Mouse (Mus musculus) intestine, postnatal 0 days (tissue): Measurements from ENCODE around the gene Acvr1b. TPM values are rescaled to one million over a fixed set of nuclear protein-coding genes. Genes with fewer than 3 reads are reported as not detected.

Source experiments
- ATAC-seq: fragments of 200-750 bp; cut with Nextera tagmentation; 2 replicates; pipeline ENCODE4 v1.8.0; 2017; ENCODE audit warnings: mild to moderate bottlenecking, moderate TSS enrichment, moderate library complexity
- H3K27ac ChIP-seq: fragments of 300-500 bp; sonication (generic); 2 replicates; pipeline ENCODE4 v1.5.1; 2014; ENCODE audit warnings: mild to moderate bottlenecking, low read depth, low read length, moderate library complexity
- H3K27me3 ChIP-seq: fragments of 300-500 bp; sonication (generic); replicated peaks from 2 replicates; pipeline ENCODE4 v1.6.1; 2014; ENCODE audit warnings: low read length, mixed read lengths; ENCODE audit not compliant: control insufficient read depth, insufficient read depth
- H3K36me3 ChIP-seq: fragments of 300-500 bp; sonication (generic); 2 replicates; pipeline ENCODE4 v1.6.1; 2014; ENCODE audit warnings: mild to moderate bottlenecking, moderate library complexity; ENCODE audit not compliant: control insufficient read depth, insufficient read depth
- H3K4me1 ChIP-seq: fragments of 300-500 bp; sonication (generic); replicated peaks from 2 replicates; pipeline ENCODE4 v1.6.1; 2014; ENCODE audit warnings: antibody characterized with exemption, low read length, mixed read lengths; ENCODE audit not compliant: control insufficient read depth, insufficient read depth
- H3K4me2 ChIP-seq: fragments of 300-500 bp; sonication (generic); replicated peaks from 2 replicates; pipeline ENCODE4 v1.6.1; 2014; ENCODE audit warnings: low read depth, mild to moderate bottlenecking, moderate library complexity
- H3K4me3 ChIP-seq: fragments of 300-500 bp; sonication (generic); 2 replicates; pipeline ENCODE4 v1.5.1; 2014; ENCODE audit warnings: low read depth, low read length
- H3K9ac ChIP-seq: fragments of 300-500 bp; sonication (generic); 2 replicates; pipeline ENCODE4 v1.6.1; 2014; ENCODE audit warnings: mild to moderate bottlenecking, low read depth, low read length
- H3K9me3 ChIP-seq: fragments of 300-500 bp; sonication (generic); 2 replicates; pipeline ENCODE4 v1.6.1; 2016; ENCODE audit warnings: mixed run types; ENCODE audit not compliant: control insufficient read depth
- CTCF ChIP-seq: sonication (generic); IDR thresholded peaks from 2 replicates; pipeline ENCODE4 v1.5.1; 2016; ENCODE audit warnings: low read depth, mild to moderate bottlenecking, control low read depth, antibody characterized with exemption, moderate library complexity
- WGBS: fragments of 180-500 bp; shearing (Covaris S2); extraction: QIAGEN DNeasy Blood & Tissue Kit; methylation state at CpG from one replicate; pipeline ENCODE4 v1.1.7; 2014; 5-methylcytosine and 5-hydroxymethylcytosine counted together
- polyA plus RNA-seq: library from polyadenylated mRNA; unstranded; fragments of >200 nt; fragmentation: Nextera tagmentation; extraction: Ambion mirVana; gene quantifications from 2 replicates; pipeline ENCODE4 v1.2.1, GENCODE M21; 2015

The Acvr1b gene
- polyA plus RNA-seq, 1 experiment from 2014 or later = 6.0 TPM

DNA sequence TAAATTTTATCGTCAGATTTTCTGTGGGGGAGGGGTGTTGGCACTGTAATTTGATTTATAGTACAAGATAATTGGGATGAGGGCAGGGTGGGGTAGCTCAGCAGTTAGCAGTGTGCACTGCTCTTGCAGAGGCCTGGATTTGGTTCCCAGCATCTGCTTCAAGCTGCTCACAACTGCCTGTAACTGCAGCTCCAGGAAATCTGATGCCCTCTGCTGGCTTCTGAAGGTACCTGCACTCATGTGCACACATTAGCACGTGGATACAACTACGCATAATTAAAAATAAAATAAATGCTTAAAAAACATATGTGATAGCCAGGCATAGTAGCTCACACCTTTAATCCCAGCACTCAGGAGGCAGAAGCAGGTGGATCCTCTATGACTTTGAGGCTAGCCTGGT lies 11.7 kb downstream of the Acvr1b start:
- TF ChIP-seq CTCF = peak; percentile 43
- 95% methylated on average over 3 of the region's 3 CpGs for WGBS
- no peaks in the 10 kb centered on the region for H3K27me3 ChIP-seq
- H3K4me3 ChIP-seq = no peak overlapping the region
- peaks cover 18% of the 10 kb centered on the region for H3K4me1 ChIP-seq
- no peak overlapping the region for H3K27ac ChIP-seq
- no peaks in the 10 kb centered on the region for H3K9me3 ChIP-seq
- H3K4me2 ChIP-seq = no peak overlapping the region
- no peak for ATAC-seq
- H3K36me3 ChIP-seq = no peaks in the 10 kb centered on the region; the same call in 1 of the 2 replicates
- no peak overlapping the region for H3K9ac ChIP-seq

DNA sequence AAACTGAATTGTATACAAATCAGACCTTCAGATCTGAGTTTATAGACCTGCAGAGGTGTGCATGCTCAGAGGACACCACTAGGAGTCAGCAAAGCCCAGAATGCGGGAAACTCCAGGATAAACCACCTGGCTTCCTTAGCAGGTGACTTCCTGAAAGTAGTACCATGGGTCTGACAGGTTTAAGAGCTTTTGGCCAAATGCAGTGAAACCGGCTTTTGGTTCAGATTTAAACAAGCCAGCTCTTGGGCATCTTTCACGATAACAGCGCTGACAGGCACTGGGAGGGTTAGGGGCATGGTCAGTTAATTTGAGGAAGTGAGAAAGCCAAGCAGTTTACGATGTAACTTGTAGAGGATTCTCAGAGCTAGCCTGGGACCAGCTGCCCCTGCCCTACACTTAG lies 14.0 kb downstream of the Acvr1b start:
- Histone ChIP-seq H3K9ac (no peak overlapping the region), H3K27ac (no peak overlapping the region), H3K9me3 (no peaks in the 10 kb centered on the region), H3K4me2 (no peak overlapping the region), H3K27me3 (no peaks in the 10 kb centered on the region), H3K4me1 (peaks cover 13% of the 10 kb centered on the region), H3K36me3 (no peaks in the 10 kb centered on the region; the same call in 1 of the 2 replicates), H3K4me3 (no peak overlapping the region)
- TF ChIP-seq CTCF = peak; percentile 66
- WGBS = 49% methylated on average over 5 of the region's 5 CpGs
- ATAC-seq = 0 out of 2 replicates have a peak, but pooled peaks have one; percentile 31

GRCm38 (mm10) chr15:101189981-101190761 lies 16.3 kb downstream of the Acvr1b start:
- H3K27me3 ChIP-seq = no peaks in the 10 kb centered on the region
- peak; percentile 41 for ATAC-seq
- H3K9ac ChIP-seq = no peak overlapping the region
- WGBS = 52% methylated on average over 10 of the region's 10 CpGs
- no peak overlapping the region for H3K4me3 ChIP-seq
- no peak overlapping the region for H3K4me2 ChIP-seq
- no peak for TF ChIP-seq CTCF
- peaks cover 12% of the 10 kb centered on the region; the same call in 1 of the 2 replicates for H3K36me3 ChIP-seq
- peaks cover 9% of the 10 kb centered on the region for H3K4me1 ChIP-seq
- no peaks in the 10 kb centered on the region for H3K9me3 ChIP-seq
- peak overlapping the region; percentile 54 for H3K27ac ChIP-seq

GRCm38 (mm10) chr15:101190762-101191150 lies 16.9 kb downstream of the Acvr1b start:
- 45% methylated on average over 5 of the region's 5 CpGs for WGBS
- Histone ChIP-seq H3K27me3 (no peaks in the 10 kb centered on the region), H3K4me1 (peaks cover 9% of the 10 kb centered on the region), H3K27ac (peak overlapping the region; percentile 54; the same call in 1 of the 2 replicates), H3K9me3 (no peaks in the 10 kb centered on the region), H3K4me2 (no peak overlapping the region), H3K36me3 (peaks cover 18% of the 10 kb centered on the region; the same call in 1 of the 2 replicates), H3K9ac (no peak overlapping the region), H3K4me3 (no peak overlapping the region)
- ATAC-seq = no peak
- TF ChIP-seq CTCF = no peak

DNA sequence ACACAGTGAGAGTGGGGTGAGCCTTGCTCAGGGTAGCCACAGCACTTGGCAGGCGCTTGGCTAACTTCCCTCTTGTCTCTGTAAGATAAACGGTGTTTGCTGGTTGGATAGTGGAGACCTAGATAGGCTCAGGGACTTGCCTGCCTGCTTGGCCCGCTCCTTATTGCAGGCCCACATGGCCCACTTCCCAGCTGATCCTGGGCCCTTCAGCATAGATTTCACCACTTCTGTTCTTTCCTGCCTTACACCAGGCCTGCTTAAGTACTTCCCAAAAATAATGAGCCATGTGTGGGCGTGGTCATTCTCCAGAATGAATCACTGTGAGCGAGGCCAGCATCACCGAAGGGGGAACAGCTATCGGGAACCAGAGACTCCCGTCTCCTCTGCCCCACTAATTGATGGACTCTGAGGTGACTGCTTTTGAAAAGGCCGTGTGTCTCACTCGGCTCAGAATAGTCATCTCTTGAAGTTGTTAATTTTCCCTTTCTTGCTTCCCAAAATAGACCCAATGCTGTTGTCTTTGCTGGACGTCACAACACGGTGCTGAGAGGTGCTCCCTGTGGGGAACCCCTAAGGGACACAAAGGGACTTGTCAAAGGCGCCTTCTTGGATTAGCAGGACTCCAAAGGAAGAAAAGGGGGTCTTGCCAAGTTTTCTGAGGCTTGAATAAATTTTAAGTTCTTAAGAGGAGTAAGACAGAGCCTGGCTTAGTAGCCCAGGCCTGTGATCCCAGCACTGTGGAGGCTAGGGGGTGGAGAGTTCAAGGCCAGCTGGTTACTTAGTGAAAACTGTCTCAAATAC lies 17.8 kb downstream of the Acvr1b start:
- Histone ChIP-seq H3K27ac (peak overlapping the region; percentile 35), H3K9me3 (no peaks in the 10 kb centered on the region), H3K36me3 (peaks cover 27% of the 10 kb centered on the region; the same call in 1 of the 2 replicates), H3K4me1 (peaks cover 9% of the 10 kb centered on the region), H3K27me3 (no peaks in the 10 kb centered on the region), H3K4me2 (no peak overlapping the region), H3K4me3 (no peak overlapping the region), H3K9ac (peak overlapping the region; percentile 7; the same call in 1 of the 2 replicates)
- ATAC-seq = no peak
- no peak for TF ChIP-seq CTCF
- WGBS = 40% methylated on average over 13 of the region's 13 CpGs

DNA sequence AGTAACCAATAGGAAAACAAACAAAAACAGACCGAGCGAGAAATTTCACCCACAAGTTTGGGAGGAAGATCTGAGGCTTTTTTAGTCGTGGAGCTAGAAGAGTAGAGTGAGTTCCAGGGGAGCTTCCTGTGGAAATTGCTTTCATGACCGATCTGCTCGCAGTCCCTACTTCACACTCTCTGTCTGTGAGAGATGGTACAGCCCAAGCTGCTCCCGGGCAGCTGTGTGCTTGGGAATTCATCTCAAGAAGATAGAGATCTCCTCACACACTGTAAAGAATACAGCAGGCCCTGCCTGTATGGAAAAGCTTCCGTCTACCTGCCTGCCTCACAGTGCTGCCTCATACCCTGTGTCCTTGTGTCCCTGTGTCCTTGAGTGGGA lies 18.4 kb downstream of the Acvr1b start:
- Histone ChIP-seq H3K27me3 (no peaks in the 10 kb centered on the region), H3K36me3 (peaks cover 28% of the 10 kb centered on the region; the same call in 1 of the 2 replicates), H3K4me3 (no peak overlapping the region), H3K9ac (no peak overlapping the region), H3K9me3 (no peaks in the 10 kb centered on the region), H3K4me2 (no peak overlapping the region), H3K27ac (no peak overlapping the region), H3K4me1 (peaks cover 9% of the 10 kb centered on the region)
- ATAC-seq = no peak
- TF ChIP-seq CTCF = no peak
- 53% methylated on average over 7 of the region's 7 CpGs for WGBS
